Mouse (Mus musculus): ENCODE measurements around the gene Eml1.

- no peak for TF ChIP-seq CTCF (IDR thresholded peaks at IDR 0.05; ENCODE audit: extremely low read depth, insufficient read depth, low read length)
- TF ChIP-seq POLR2A (IDR thresholded peaks at IDR 0.05; ENCODE audit: extremely low read depth, insufficient read depth, low read length), result no peak
These were observed 22.9 kb downstream of the Eml1 start for GRCm38 (mm10) chr12:108393637-108394036.

All from cortical plate, adult 2 months (tissue).